Mouse (Mus musculus): Measurements from ENCODE around the gene Hoxa6. TPM values are rescaled to one million over a fixed set of nuclear protein-coding genes. Genes with fewer than 3 reads are reported as not detected.

The Hoxa6 gene
- polyA plus RNA-seq, 1 experiment from 2014 or later, result not detected

DNA sequence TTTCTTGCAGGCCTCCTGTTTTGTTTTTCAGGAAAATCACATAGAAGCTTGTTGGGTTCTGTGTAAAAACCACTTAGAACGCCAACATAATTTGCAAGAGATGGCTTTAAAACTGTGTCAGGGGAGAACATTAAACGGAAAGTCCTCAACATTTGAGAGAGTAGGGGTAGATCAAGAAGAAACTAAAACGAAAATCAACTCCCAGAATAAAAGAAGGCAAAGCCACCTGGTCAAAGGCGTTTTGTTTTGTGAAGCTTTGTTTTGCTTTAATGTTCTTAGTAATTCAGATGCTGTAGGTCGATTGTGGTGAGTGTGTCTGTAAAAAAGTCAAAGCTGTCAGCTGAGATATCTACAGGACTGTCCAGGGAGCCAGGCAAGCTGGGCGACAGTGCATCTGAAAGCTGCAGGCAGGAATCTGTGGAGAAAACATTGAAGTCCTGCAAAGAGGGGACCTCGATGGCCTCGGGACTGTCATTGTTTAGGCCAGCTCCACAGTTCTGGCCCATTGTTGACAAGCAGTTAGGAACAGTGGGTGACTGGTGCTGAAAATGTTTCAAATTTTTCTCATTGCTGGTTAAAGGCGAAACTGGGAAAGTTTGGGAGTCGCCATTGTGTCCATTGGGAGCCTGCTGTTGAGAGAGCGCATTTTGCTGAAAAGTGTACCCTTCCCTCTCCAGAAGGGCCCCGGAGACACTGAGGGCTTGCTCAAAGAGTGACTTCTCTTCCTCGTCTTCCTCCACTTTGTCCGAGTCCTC, 45.7 kb downstream of the Hoxa6 start:
- peak; percentile 11 for DNase-seq (ENCODE audit: low spot score)
- Histone ChIP-seq H3K4me1 (peaks cover 28% of the 10 kb centered on the region), H3K27me3 (ENCODE audit: low read depth, poor library complexity, severe bottlenecking) (peaks cover 100% of the 10 kb centered on the region), H3K9me3 (replicated peaks) (no peaks in the 10 kb centered on the region), H3K4me3 (no peak overlapping the region), H3K36me3 (no peaks in the 10 kb centered on the region), H3K27ac (replicated peaks) (no peak overlapping the region)
- 1% methylated on average over 14 of the region's 14 CpGs for WGBS

- WGBS, result 4% methylated on average over 1 of the region's 1 CpGs
- Histone ChIP-seq H3K36me3 (no peaks in the 10 kb centered on the region), H3K27me3 (ENCODE audit: low read depth, poor library complexity, severe bottlenecking) (peaks cover 100% of the 10 kb centered on the region), H3K9me3 (replicated peaks) (no peaks in the 10 kb centered on the region), H3K4me1 (peaks cover 29% of the 10 kb centered on the region), H3K27ac (replicated peaks) (no peak overlapping the region), H3K4me3 (no peak overlapping the region)
- peak; percentile 11 for DNase-seq (ENCODE audit: low spot score)
Measured at GRCm38 (mm10) chr6:52162093-52162380, 46.5 kb downstream of the Hoxa6 start.

- Histone ChIP-seq H3K27ac (replicated peaks) (no peak overlapping the region), H3K36me3 (no peaks in the 10 kb centered on the region), H3K9me3 (replicated peaks) (no peaks in the 10 kb centered on the region), H3K4me1 (peaks cover 29% of the 10 kb centered on the region), H3K27me3 (ENCODE audit: low read depth, poor library complexity, severe bottlenecking) (peaks cover 100% of the 10 kb centered on the region), H3K4me3 (no peak overlapping the region)
- no peak for DNase-seq (ENCODE audit: low spot score)
- 2% methylated on average over 8 of the region's 8 CpGs for WGBS
Measured at GRCm38 (mm10) chr6:52161336-52162092, 47.0 kb downstream of the Hoxa6 start.

DNA sequence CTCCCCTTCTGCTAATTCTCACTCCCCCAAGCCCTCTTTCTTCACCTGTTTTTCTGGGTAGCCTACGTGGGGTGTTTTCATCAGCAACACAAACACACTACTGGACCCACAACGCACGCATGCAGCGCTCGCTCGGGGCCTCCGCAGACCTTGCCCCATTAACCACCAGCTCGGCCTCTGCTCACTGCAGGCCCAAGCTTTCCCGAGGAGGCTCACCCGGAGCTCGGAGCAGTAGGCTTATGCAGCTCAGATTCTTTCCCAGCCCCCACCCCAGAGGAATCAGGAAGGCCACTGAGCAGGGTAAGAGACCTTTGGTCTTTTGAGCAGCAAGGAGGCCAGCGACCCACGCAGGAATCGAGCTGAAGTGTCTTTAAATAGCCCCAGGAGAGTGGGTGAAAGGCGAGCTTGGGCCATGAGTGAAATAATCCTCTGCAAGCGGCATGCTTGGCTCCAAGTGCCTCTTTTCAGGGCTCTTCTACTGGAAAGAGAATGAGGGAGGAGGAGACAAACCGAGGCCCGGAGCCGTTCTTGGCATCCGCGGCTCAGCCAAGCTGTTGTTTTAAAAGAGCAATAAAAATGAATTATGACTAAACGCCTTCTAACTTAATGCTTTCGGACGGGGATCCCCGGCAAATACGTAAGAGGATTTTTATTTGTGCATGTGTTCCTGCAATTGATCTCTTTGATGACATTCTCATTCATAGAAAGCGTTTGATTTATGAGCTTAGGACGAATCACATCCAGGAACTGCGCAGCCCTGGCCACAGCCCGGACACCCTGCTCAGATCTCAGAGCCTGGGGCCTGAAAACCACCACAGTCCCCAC, 47.8 kb downstream of the Hoxa6 start:
- no peak overlapping the region for H3K4me3 ChIP-seq
- no peak overlapping the region for H3K27ac ChIP-seq (replicated peaks)
- peaks cover 100% of the 10 kb centered on the region for H3K27me3 ChIP-seq (ENCODE audit: low read depth, poor library complexity, severe bottlenecking)
- H3K4me1 ChIP-seq, result peaks cover 29% of the 10 kb centered on the region
- 1% methylated on average over 30 of the region's 30 CpGs for WGBS
- peak; percentile 64 for DNase-seq (ENCODE audit: low spot score)
- H3K36me3 ChIP-seq, result no peaks in the 10 kb centered on the region
- H3K9me3 ChIP-seq (replicated peaks), result no peaks in the 10 kb centered on the region

- Histone ChIP-seq H3K27me3 (ENCODE audit: low read depth, poor library complexity, severe bottlenecking) (peaks cover 100% of the 10 kb centered on the region), H3K4me3 (no peak overlapping the region), H3K4me1 (peaks cover 29% of the 10 kb centered on the region), H3K27ac (replicated peaks) (no peak overlapping the region), H3K9me3 (replicated peaks) (no peaks in the 10 kb centered on the region), H3K36me3 (no peaks in the 10 kb centered on the region)
- DNase-seq (ENCODE audit: low spot score), result no peak
- WGBS, result 2% methylated on average over 9 of the region's 9 CpGs
Measured at GRCm38 (mm10) chr6:52159979-52160378, 48.5 kb downstream of the Hoxa6 start.

DNA sequence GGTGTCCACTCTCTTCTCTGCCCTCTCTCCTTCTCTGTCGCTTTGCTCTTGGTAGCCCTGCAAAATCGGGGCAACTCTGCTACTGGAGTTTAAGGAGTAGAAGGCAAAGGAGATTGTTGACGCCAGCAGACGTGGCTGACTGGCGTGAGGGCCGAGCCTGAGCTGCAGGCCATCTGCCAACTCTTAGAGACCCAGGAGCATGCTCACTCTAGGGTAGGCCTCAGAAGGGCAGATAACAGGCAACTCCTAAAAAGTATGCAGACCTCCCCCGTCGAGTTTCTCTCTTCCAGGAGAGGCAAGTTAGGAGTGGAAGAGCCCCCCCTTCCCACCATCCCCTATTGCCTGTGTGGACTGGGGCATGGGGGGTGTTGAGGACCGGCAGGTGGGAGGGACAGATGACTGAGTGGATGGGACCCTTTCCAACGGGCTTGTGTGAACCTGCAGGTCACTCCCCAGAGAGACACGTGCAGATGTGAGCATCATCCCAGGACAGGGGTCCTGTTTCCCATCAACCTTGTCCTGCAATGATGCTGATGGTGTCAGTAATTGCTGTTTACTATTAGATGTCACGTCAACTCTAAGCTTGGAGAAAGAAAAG, 49.3 kb downstream of the Hoxa6 start:
- no peaks in the 10 kb centered on the region for H3K36me3 ChIP-seq
- peaks cover 28% of the 10 kb centered on the region for H3K4me1 ChIP-seq
- peak overlapping the region; percentile 71 for H3K4me3 ChIP-seq
- peak; percentile 48 for DNase-seq (ENCODE audit: low spot score)
- H3K27ac ChIP-seq (replicated peaks), result no peak overlapping the region; the same call in 1 of the 2 replicates
- H3K9me3 ChIP-seq (replicated peaks), result no peaks in the 10 kb centered on the region
- peaks cover 100% of the 10 kb centered on the region for H3K27me3 ChIP-seq (ENCODE audit: low read depth, poor library complexity, severe bottlenecking)
- 1% methylated on average over 12 of the region's 12 CpGs for WGBS

DNA sequence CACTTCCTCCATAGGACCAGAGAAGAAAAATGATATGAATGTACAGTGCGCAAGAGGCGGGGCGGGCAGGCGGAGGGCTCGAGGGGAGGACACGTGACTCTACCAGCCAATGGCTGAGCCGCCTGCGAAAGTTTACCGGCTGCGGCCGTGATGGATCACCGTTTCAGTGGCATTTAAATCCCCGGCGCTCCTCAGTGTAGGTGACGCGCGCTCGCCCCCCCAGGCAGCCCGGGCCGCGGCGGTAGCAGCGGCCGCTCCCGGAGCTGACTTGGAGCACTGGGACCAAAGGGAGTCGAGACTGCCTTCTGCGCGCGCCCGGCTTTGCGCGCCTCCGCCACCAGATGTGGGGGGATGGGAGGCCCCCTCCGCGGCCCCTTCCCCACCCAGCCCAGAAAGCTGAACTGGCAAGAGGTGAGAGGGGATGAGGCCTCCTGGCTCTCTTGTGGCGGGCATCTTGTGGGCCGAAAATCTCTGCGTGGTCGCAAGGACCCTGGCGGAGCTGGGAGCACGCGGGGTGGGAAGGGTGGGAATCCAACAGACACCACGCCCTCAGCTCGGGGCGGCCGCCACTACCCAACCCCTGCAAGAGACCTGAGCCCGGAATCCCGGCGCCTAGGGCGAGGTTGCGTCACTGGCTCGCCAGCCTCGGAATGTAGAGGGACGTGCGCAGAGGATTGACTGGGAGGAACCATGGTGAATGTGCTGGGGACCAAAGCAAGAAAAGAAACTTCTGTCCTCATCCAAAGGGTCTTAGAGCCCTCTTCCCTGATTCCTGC, 50.1 kb downstream of the Hoxa6 start, which contains the start of gene Hoxa1:
Gene Hoxa1, minus strand, starts transcription at position 42 of the 776 bp plus-strand sequence.
- peak within 1 kb of the TSS; percentile 14; the same call in 1 of the 2 replicates for H3K27ac ChIP-seq (replicated peaks)

GRCm38 (mm10) chr6:52157466-52158275, 50.9 kb downstream of the Hoxa6 start:
- Histone ChIP-seq H3K27me3 (ENCODE audit: low read depth, poor library complexity, severe bottlenecking) (peaks cover 100% of the 10 kb centered on the region), H3K36me3 (no peaks in the 10 kb centered on the region), H3K4me3 (peak overlapping the region; percentile 71), H3K4me1 (peaks cover 29% of the 10 kb centered on the region), H3K9me3 (replicated peaks) (no peaks in the 10 kb centered on the region), H3K27ac (replicated peaks) (no peak overlapping the region)
- no peak for DNase-seq (ENCODE audit: low spot score)
- under 1% methylated on average over 32 of the region's 32 CpGs for WGBS

More for the DNA sequence above, 50.1 kb downstream of the Hoxa6 start, which contains the start of gene Hoxa1:
- H3K4me3 ChIP-seq, result peak within 1 kb of the TSS; percentile 71
- peaks cover 100% of the 10 kb centered on the region for H3K27me3 ChIP-seq (ENCODE audit: low read depth, poor library complexity, severe bottlenecking)
- under 1% methylated on average over 55 of the region's 55 CpGs for WGBS
- peak; percentile 74 for DNase-seq (ENCODE audit: low spot score)
- H3K4me1 ChIP-seq, result peaks cover 26% of the 10 kb centered on the region
- H3K36me3 ChIP-seq, result no peaks in the 10 kb centered on the region
- H3K9me3 ChIP-seq (replicated peaks), result no peaks in the 10 kb centered on the region

DNA sequence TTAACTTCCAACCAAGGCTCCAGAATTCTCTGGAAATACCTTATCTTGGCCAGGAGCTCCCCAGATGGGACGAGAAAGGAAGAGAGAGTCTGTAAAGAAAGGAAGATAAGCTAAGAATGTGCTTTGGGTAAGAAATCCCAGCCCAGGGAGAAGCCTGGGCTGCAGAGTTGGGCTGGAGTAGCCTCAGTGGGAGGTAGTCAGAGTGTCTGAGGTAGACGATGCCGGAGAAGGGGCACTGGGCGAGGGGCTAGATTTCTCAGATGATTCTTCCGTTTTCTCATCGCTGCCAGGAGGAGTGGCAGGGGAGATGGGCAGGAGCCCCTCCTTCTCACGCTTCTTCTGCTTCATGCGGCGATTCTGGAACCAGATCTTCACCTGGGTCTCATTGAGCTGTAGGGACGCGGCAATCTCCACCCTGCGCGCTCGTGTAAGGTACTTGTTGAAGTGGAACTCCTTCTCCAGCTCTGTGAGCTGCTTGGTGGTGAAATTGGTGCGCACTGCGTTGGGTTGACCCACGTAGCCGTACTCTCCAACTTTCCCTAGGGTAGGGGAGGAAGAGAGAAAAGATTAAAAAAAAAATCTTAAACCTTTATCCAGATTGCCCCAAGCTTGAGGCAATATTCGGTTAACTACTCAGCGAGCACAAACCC, 51.8 kb downstream of the Hoxa6 start:
- Histone ChIP-seq H3K27me3 (ENCODE audit: low read depth, poor library complexity, severe bottlenecking) (peaks cover 100% of the 10 kb centered on the region), H3K27ac (replicated peaks) (no peak overlapping the region), H3K4me3 (no peak overlapping the region), H3K4me1 (peaks cover 34% of the 10 kb centered on the region), H3K36me3 (no peaks in the 10 kb centered on the region), H3K9me3 (replicated peaks) (no peaks in the 10 kb centered on the region)
- WGBS, result 1% methylated on average over 20 of the region's 20 CpGs
- peak; percentile 36 for DNase-seq (ENCODE audit: low spot score)

Data from midbrain, embryonic 10.5 days (tissue).